Mouse (Mus musculus): ENCODE data around the gene Gm8246.
"Not testable (repeated sequence)": the region's sequence is repeated elsewhere in the genome, so short reads cannot be mapped to it uniquely, and the experiment has no call there.

Gm8246 gene

DNA sequence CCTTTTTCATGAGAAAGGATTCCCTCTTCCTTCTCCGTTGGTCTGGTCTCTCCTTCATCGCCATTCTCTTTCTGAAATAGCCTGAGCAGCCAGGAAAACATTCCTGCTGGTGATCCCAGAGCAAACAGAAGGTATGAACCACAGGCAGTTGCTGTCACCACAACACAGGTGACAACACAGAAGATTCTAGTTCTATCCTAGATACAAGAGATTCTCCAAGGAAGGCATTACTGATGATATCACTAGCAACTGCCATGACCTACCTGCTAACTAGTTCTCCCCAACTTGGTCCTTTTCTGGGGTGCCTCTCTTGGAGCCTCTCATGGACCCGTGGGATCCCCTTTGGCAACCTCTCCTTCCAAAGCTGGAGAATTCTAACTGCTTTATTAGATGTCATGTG is at the start of gene Gm8246:
Gene Gm8246 (minus strand): TSS at position 101 of the 400 bp plus-strand sequence.
- DNase-seq (ENCODE audit: low spot score), result not testable (repeated sequence)

DNA sequence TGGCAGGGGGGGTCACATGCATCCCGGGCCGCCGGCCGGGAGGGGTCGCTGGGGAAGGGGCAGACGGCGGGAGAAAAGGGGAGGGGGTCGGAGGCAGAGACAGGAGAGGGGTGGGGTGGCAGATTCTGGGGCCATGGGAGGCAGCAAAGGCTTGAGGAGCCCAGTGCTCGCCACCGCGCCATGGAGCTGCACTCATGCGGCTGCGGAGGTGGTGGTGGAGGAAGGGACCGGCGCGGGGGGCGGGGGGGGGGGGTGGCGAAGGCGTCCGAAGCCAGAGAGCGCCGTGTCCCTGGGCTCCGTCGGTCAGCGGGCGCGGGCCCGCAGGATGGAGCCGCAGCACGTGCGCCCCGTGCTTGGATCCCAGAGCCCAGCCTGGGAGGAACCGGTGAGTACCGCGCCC is 23.7 kb upstream of the Gm8246 start, which contains the start of gene Gm3488:
Gene Gm3488 (plus strand): TSS at position 301 of the 400 bp plus-strand sequence.
- DNase-seq (ENCODE audit: low spot score), result not testable (repeated sequence)

- DNase-seq (ENCODE audit: low spot score), result not testable (repeated sequence)
Measured at GRCm38 (mm10) chr14:5483907-5484306, 6.3 kb upstream of the Gm8246 start, which contains the start of gene Gm3187. TSS of gene Gm3187 (plus strand) at chr14:5484207.

GRCm38 (mm10) chr14:5460469-5460868 is 17.2 kb downstream of the Gm8246 start:
- DNase-seq (ENCODE audit: low spot score), result not testable (repeated sequence)

DNA sequence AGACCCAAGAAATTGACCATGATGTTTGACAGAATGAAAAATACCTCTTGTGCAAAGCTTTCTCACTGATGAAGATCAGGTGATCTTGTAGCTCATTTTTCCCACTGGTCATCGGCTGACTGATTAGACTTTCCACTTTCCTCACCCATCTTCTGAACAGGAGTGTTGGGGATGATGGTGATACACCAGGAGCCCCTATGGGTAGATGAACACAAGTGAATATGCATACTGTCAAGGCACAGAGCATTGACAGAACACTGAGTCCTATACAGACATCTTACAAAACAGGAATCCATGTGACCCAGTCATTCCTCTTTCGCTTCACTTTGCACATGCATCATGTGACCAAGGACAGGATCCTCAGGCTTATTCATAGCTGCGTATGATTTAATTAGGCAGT is 22.3 kb downstream of the Gm8246 start, which contains the start of gene Gm3194:
Gene Gm3194 (minus strand): TSS at position 101 of the 400 bp plus-strand sequence.
- not testable (repeated sequence) for DNase-seq (ENCODE audit: low spot score)

Data from left cerebral cortex, adult 11 months (tissue).